Mouse (Mus musculus) embryonic fibroblast, embryonic 13.5 days (primary cell): ENCODE results near the gene Cyb5d1. TPM values are rescaled to one million over a fixed set of nuclear protein-coding genes. Genes with fewer than 3 reads are reported as not detected.
A peak's percentile ranks its signal among the peaks of the same experiment; 100 is the strongest.

Experiments used
- H3K27ac ChIP-seq: 2 replicates; pipeline ENCODE4 v1.5.1; 2012; ENCODE audit warnings: low read length, control low read depth, inconsistent platforms; ENCODE audit not compliant: insufficient read depth
- H3K4me1 ChIP-seq: 2 replicates; pipeline ENCODE4 v1.6.1; 2011; ENCODE audit warnings: low read length; ENCODE audit not compliant: control insufficient read depth, insufficient read depth
- H3K4me3 ChIP-seq: 2 replicates; pipeline ENCODE4 v1.5.1; 2011; ENCODE audit warnings: mild to moderate bottlenecking, control low read depth, low read length; ENCODE audit not compliant: insufficient read depth
- CTCF ChIP-seq: IDR thresholded peaks from 2 replicates; pipeline ENCODE4 v1.5.1; 2011; ENCODE audit warnings: mild to moderate bottlenecking, control low read depth, low read length, moderate library complexity, borderline replicate concordance; ENCODE audit not compliant: insufficient read depth
- POLR2A ChIP-seq: IDR thresholded peaks from 2 replicates; pipeline ENCODE4 v1.6.1; 2011; ENCODE audit warnings: low read depth, mild to moderate bottlenecking, control low read depth, low read length, moderate library complexity
- polyA plus RNA-seq: library from polyadenylated mRNA; stranded (reverse); fragments of >200 nt; gene quantifications from 2 replicates; pipeline ENCODE4 v1.2.4, GENCODE M21; 2011; ENCODE audit warnings: low read depth; ENCODE audit not compliant: missing spikeins, insufficient read length

Gene Cyb5d1
- polyA plus RNA-seq, 1 experiment: 51.0 TPM

GRCm38 (mm10) chr11:69410045-69410309 is 14.5 kb upstream of the Cyb5d1 start:
- Histone ChIP-seq H3K27ac (peak overlapping the region; percentile 97), H3K4me1 (peaks cover 12% of the 10 kb centered on the region), H3K4me3 (peak overlapping the region; percentile 87)
- TF ChIP-seq CTCF (no peak), POLR2A (no peak)

- Histone ChIP-seq H3K4me3 (peak overlapping the region; percentile 87), H3K4me1 (peaks cover 12% of the 10 kb centered on the region), H3K27ac (peak overlapping the region; percentile 97)
- no peak for TF ChIP-seq CTCF
- peak; percentile 71 for TF ChIP-seq POLR2A
Measured at GRCm38 (mm10) chr11:69409378-69410044, 14.1 kb upstream of the Cyb5d1 start.

GRCm38 (mm10) chr11:69408541-69409377 is 13.3 kb upstream of the Cyb5d1 start:
- TF ChIP-seq CTCF: no peak
- TF ChIP-seq POLR2A: no peak; the same call in 1 of the 2 replicates
- peak overlapping the region; percentile 83 for H3K27ac ChIP-seq
- peak overlapping the region; percentile 87 for H3K4me3 ChIP-seq
- H3K4me1 ChIP-seq: peaks cover 12% of the 10 kb centered on the region

GRCm38 (mm10) chr11:69407724-69408004 is 12.2 kb upstream of the Cyb5d1 start:
- H3K4me3 ChIP-seq: peak overlapping the region; percentile 52

GRCm38 (mm10) chr11:69406867-69407723 is 11.7 kb upstream of the Cyb5d1 start:
- TF ChIP-seq CTCF: no peak
- TF ChIP-seq POLR2A: no peak
- H3K4me1 ChIP-seq: peaks cover 4% of the 10 kb centered on the region
- no peak overlapping the region for H3K4me3 ChIP-seq
- no peak overlapping the region for H3K27ac ChIP-seq

More at GRCm38 (mm10) chr11:69407724-69408004, 12.2 kb upstream of the Cyb5d1 start:
- no peak overlapping the region for H3K27ac ChIP-seq
- TF ChIP-seq CTCF: no peak
- no peak for TF ChIP-seq POLR2A
- H3K4me1 ChIP-seq: peaks cover 8% of the 10 kb centered on the region

GRCm38 (mm10) chr11:69406282-69406681 is 10.9 kb upstream of the Cyb5d1 start:
- H3K4me1 ChIP-seq: no peaks in the 10 kb centered on the region; the same call in 1 of the 2 replicates
- H3K27ac ChIP-seq: no peak overlapping the region
- H3K4me3 ChIP-seq: no peak overlapping the region
- TF ChIP-seq CTCF (no peak), POLR2A (no peak)

- H3K4me1 ChIP-seq: no peaks in the 10 kb centered on the region; the same call in 1 of the 2 replicates
- TF ChIP-seq CTCF: no peak
- no peak for TF ChIP-seq POLR2A
- H3K4me3 ChIP-seq: no peak overlapping the region
- no peak overlapping the region for H3K27ac ChIP-seq
Measured at GRCm38 (mm10) chr11:69405397-69406200, 10.2 kb upstream of the Cyb5d1 start.

- Histone ChIP-seq H3K27ac (no peak overlapping the region), H3K4me1 (peaks cover 3% of the 10 kb centered on the region), H3K4me3 (no peak overlapping the region)
- TF ChIP-seq CTCF (no peak), POLR2A (no peak)
Measured at GRCm38 (mm10) chr11:69404595-69405396, 9.4 kb upstream of the Cyb5d1 start.

GRCm38 (mm10) chr11:69403691-69404594 is 8.5 kb upstream of the Cyb5d1 start:
- Histone ChIP-seq H3K4me1 (peaks cover 4% of the 10 kb centered on the region), H3K27ac (no peak overlapping the region), H3K4me3 (no peak overlapping the region)
- TF ChIP-seq POLR2A (no peak), CTCF (no peak)
